Mouse (Mus musculus): ENCODE data around the gene Kcnn3. TPM values are rescaled to one million over a fixed set of nuclear protein-coding genes. Genes with fewer than 3 reads are reported as not detected.

Gene Kcnn3
- polyA plus RNA-seq, 1 experiment, result 10.6 TPM

DNA sequence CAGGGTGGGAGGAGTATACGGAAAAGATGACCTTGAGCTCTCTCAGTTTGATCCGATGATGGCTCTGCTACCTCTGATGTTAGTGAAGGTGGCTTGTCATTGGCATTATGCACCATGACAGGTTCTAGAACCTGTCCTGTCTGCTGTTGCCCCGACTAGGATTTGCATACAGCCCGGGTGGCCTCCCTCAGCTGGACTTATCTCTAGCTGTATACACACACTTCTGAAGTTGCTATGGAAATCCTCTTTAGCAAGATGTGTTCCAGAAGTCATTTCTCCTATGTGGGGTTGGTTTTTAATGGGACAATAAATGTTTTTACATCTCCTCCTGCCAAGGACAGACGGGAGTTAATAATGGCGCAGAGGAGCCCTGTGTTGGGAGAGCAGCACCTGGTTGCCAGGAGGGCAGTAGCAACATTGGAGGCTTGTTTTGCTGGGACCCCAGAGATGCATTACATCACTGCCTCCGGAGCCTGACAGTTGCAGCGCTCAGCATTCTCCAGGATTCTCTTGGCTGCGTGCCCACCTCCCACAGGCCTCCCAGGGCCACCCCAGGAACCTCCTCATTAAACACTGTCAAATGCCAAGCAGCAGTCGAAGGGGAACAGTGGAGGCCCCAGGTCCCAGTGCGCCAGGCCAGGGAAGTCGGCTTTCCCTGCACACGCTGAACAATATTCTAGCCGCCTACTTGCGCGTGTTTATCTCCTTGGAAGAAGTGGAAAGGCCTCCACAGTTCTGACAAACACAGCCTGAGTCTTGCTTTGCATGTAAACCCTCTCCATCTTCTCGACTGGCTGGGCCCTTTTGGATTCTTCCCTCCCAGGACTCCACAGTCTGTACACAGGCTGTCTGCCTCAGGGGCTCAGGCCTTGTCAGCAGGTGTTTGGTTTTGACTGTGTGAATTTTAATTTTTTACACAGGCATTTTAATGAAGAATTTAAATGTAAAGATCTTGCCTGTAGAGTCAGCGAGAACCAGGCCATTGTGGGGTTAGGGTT lies 93.9 kb downstream of the Kcnn3 start:
- DNase-seq (ENCODE audit: low spot score), result peak; percentile 34

GRCm38 (mm10) chr3:89616861-89617260 lies 96.9 kb downstream of the Kcnn3 start:
- no peak for DNase-seq (ENCODE audit: low spot score)

- no peak for DNase-seq (ENCODE audit: low spot score)
These were observed 97.4 kb downstream of the Kcnn3 start for GRCm38 (mm10) chr3:89617360-89617759.

GRCm38 (mm10) chr3:89622825-89623224 lies 102.9 kb downstream of the Kcnn3 start:
- no peak for DNase-seq (ENCODE audit: low spot score)

- no peak for DNase-seq (ENCODE audit: low spot score)
These were observed 103.6 kb downstream of the Kcnn3 start for GRCm38 (mm10) chr3:89623531-89623930.

GRCm38 (mm10) chr3:89624001-89624400 lies 104.0 kb downstream of the Kcnn3 start:
- no peak for DNase-seq (ENCODE audit: low spot score)

GRCm38 (mm10) chr3:89624814-89625445 lies 105.0 kb downstream of the Kcnn3 start:
- DNase-seq (ENCODE audit: low spot score), result no peak

GRCm38 (mm10) chr3:89626556-89626955 lies 106.6 kb downstream of the Kcnn3 start:
- no peak for DNase-seq (ENCODE audit: low spot score)

DNA sequence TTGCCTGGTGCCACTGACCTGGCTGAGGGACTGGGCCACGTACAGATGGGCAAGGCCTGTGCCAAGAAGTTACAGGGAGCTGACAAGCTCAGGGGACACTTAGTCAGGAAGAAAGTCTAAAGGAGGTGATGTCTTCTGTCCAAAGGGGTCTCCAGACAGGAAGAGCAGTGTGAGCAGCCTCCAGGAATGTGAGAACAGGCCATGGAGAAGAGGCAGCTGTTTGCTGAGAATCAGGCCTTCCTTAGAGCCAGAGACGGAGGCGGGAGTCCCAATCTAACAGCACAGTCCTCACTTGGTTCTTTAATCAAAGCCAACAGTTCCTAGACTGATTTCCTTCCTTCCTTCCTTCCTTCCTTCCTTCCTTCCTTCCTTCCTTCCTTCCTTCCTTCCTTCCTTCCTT lies 109.8 kb downstream of the Kcnn3 start:
- DNase-seq (ENCODE audit: low spot score), result no peak

DNA sequence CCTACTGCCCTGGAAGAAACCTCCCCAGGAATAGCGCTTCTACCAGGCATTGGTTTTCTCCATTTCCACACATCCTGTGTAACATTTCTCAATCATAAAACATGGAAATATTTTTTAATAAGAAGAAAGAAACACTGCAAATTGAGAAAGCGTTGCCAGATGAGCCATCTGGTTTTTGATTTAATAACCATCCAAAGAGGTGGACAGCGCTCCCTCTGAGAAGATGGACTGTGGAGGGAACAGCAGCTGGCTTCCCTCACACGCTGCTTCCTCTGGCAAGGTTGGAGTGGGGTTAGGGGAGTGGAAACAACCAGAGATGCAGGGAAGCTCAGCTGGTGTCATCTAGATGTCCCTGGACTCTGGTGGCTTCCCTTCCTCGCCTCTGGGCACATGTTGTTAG lies 111.8 kb downstream of the Kcnn3 start:
- no peak for DNase-seq (ENCODE audit: low spot score)

- no peak for DNase-seq (ENCODE audit: low spot score)
These were observed 113.6 kb downstream of the Kcnn3 start for GRCm38 (mm10) chr3:89633531-89633930.

- no peak for DNase-seq (ENCODE audit: low spot score)
These were observed 114.0 kb downstream of the Kcnn3 start for GRCm38 (mm10) chr3:89633941-89634340.

GRCm38 (mm10) chr3:89640804-89641203 lies 120.8 kb downstream of the Kcnn3 start:
- DNase-seq (ENCODE audit: low spot score), result no peak

- DNase-seq (ENCODE audit: low spot score), result no peak
These were observed 123.4 kb downstream of the Kcnn3 start for GRCm38 (mm10) chr3:89643391-89643790.

DNA sequence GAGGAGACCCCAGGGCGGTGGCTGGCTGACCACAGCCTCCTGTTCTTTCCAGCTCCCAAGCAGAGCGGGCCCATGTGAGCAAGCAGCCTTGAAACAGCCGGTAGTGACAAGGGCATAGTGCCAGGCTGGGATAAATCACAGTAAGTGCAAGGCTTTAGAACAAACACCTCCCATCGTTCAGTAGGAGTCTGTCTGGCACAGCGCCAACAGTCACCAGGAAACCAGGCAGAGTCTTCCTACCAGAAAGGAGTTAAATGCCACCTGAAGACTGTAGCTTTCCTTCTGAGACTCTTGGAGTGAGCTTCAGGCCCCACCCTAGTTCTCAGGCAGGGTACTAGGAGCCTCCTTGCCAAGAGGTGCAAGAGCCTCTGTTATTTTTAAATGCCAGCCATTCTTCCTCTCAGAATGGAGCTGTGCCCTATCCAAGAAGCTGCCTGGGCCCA lies 126.9 kb downstream of the Kcnn3 start:
- no peak for DNase-seq (ENCODE audit: low spot score)

DNA sequence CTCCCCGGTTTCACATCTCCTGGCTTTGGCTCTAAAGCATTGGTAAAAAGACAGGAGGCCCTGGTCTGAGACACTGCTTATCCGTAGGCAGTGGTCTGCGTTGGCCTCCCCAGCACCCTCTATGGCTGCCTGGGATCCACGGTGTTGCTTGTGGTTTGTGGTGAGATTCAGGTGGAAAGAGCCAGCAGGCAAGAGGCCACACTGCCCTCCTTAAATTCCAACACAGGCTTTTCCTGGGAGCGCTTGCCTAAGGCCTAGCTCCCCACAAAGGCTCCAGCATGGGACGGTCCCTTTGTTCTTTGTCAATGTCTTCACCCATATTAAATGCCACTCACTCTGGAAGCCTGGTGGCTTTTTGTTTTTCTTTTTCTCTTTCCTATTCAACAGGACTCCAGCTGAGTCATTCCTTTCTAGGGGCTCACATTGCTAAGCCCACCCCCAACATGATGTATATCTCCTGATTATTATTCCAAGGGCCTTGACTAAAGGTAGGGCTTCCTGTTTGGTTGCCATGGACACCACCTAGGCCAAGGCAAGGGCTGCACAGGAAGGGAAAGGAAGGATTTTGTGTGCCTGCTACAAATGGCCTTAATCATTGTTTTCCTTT lies 127.4 kb downstream of the Kcnn3 start:
- no peak for DNase-seq (ENCODE audit: low spot score)

GRCm38 (mm10) chr3:89649890-89650289 lies 129.9 kb downstream of the Kcnn3 start:
- no peak for DNase-seq (ENCODE audit: low spot score)

DNA sequence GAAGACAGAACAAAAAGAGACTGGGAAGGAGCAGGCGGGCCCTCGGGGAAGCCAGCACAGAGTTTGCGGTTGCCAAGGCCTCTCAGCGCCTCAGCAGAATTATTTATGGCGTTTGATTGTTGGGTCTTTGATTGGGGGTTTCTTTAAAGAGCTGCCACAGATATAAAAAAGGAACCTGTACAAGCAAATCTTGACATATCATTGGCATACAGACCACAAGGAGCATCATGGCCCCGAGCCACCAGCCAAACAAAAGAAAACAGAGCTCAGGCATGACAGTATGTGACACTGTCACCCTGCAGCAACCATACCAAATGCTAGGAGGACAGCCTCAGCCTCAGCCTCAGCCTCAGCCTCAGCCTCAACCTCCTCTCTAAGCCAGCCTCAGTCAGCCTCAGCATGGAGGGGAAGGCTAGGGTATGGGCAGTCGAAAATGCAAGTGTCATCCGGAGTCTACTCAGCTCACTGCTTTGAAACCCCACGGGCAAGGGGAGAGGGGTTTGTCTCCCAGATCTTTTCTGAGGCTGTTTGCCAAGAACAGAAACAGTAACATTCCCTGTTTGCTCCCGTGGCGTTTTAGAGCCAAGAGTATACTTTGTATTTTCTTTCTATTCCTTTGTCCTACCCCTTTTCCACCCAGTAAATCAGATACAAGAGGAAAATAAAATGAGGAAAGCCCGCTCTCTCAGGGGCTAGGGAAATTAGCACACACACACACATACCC lies 133.4 kb downstream of the Kcnn3 start:
- DNase-seq (ENCODE audit: low spot score), result no peak

DNA sequence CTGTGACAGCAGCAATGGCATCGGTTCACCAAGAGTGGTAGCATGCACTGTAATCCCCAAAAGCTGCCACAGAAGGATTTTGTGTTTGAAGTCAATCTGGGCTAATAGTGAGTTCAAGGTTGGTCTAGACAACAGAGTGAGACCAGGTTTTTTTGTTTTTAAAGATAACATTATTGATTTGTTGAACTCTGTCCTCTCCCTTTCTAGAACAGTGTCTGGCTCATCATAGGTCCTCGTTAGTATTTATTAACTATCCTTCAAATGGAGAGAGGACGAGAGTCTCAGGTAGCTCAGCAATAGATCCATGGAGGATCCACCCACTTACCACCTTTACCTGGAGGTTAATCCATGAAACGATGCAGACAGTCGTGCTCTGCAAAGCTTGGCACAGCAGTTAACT lies 137.1 kb downstream of the Kcnn3 start:
- DNase-seq (ENCODE audit: low spot score), result no peak

DNA sequence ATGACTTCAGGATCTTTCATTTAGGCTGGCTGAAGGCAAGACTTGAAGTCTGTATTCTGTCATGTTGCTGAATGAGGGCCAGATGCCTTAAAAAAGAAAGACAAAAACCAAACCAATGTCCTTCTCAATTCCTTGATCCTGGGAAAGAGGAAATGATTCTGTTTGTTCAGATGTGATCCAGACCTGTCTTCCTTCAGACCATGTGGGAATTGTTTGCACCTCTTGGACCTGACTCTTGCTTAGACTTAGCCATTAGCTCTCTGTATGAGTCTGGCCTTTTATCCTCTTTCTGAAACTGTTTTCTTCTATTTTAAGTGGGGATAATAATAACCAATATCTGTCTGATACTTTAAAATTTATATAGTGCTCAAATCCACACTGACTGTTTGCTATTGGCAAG lies 138.5 kb downstream of the Kcnn3 start:
- DNase-seq (ENCODE audit: low spot score), result no peak

DNA sequence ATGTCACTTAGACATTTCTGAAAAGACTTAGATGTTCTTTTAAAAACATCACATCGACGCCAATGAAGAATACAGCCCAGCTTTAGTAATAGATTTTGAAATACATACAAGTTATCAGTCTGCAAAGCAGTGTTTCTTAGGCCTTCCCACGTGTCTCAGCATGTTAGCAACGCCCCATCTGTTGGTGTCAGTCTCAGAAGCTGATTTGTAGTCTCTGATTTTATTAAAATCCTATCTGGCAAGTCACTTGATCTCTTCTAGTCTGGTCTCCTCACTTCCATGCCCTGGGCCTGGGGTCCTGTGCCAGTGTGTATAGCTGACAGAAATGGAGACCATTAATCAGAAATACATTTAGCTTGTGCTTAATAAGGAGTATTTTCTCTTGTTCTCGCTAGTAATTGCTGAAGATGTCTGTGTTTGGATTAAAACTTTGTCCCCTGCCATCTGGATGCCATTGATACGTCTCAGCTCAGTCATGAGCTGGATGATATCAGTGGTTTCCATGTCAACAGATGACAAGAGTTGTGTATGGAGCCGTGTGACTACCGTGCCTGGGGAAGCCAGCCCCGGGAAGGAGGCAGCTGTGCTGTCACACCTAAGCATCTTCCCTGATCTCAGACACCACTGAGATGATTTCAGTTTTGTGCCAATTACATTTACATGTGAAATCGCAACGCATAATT lies 140.1 kb downstream of the Kcnn3 start:
- DNase-seq (ENCODE audit: low spot score), result no peak
